Comparison of ENCODE assay signal across 9 mouse cellular contexts in genomic region chr17:29858764-29859163, GRCm38 (mm10).
DNase-seq lines count a peak whose midpoint lies in the region; ATAC-seq and TF ChIP-seq lines count a peak whose summit lies in the region.
"Had no signal": no experiment of that assay in that cellular context is flagged by ENCODE, and none has a peak within 500 bp of the region (broad histone marks: within the 10 kb centered on the region; RNA-seq: fewer than 3 reads in every experiment).

No protein-coding gene starts in this region.

- 59% methylated on average over 3 of the region's 3 CpGs for WGBS in liver, embryonic 14.5 days (ENCODE audit: insufficient replicate concordance)

- TF ChIP-seq EP300 in liver, embryonic 14.5 days (IDR thresholded peaks at IDR 0.05; ENCODE audit: low read depth), result no peak

- H3K27ac ChIP-seq in liver, embryonic 14.5 days, result peak overlapping the region; percentile 86
- H3K27ac ChIP-seq: hindbrain, embryonic 15.5 days had no signal

- H3K4me3 ChIP-seq in liver, embryonic 14.5 days (ENCODE audit: insufficient read depth in 1 of 2, low read depth in 2 of 2, low read length in 2 of 2), result no peak overlapping the region
- H3K4me3 ChIP-seq: hindbrain, embryonic 15.5 days had no signal

- peak overlapping the region; percentile 48 for H3K4me2 ChIP-seq in liver, embryonic 14.5 days (ENCODE audit: low read depth)
- H3K4me2 ChIP-seq: hindbrain, embryonic 15.5 days had no signal

- H3K4me1 ChIP-seq in liver, embryonic 14.5 days (replicated peaks; ENCODE audit: control insufficient read depth in 2 of 2, insufficient read depth in 2 of 2, low read length in 1 of 2), result peaks cover 68 to 78% of the 10 kb centered on the region in 2 experiments

- H3K36me3 ChIP-seq in liver, embryonic 14.5 days (replicated peaks; ENCODE audit: control insufficient read depth, insufficient read depth, low read depth), result no peaks in the 10 kb centered on the region
- H3K36me3 ChIP-seq: hindbrain, embryonic 15.5 days had no signal

- peak overlapping the region; percentile 11 for H3K9ac ChIP-seq in liver, embryonic 14.5 days (replicated peaks)
- H3K9ac ChIP-seq: hindbrain, embryonic 15.5 days had no signal

- peak; percentile 48 for DNase-seq in gastrocnemius, postnatal 10 days
- DNase-seq in gastrocnemius, adult 18-20 months (ENCODE audit: low spot score), result no peak
- DNase-seq in 3T3-L1 (ENCODE audit: low read depth, low spot score) (peak; percentile 58), ZHBTc4 (ENCODE audit: low read depth, low spot score) (peak; percentile 77)
- peak; percentile 56 to 62 (median 59) for DNase-seq in liver, embryonic 14.5 days (ENCODE audit: low read depth in 3 of 3, low spot score in 3 of 3)
- peak; percentile 29 to 36 for DNase-seq in thymus, postnatal 36 days
- no peak for DNase-seq in urinary bladder, postnatal 14 days (ENCODE audit: low spot score)
- no peak for DNase-seq in left cerebral cortex, adult 11 months (ENCODE audit: low spot score)

- no peaks in the 10 kb centered on the region for H3K27me3 ChIP-seq in liver, embryonic 14.5 days (ENCODE audit: control insufficient read depth, insufficient read depth, low read length)
- H3K27me3 ChIP-seq: hindbrain, embryonic 15.5 days had no signal

- no peaks in the 10 kb centered on the region for H3K9me3 ChIP-seq in liver, embryonic 14.5 days (ENCODE audit: control insufficient read depth, low read length)
- H3K9me3 ChIP-seq: hindbrain, embryonic 15.5 days had no signal

- no peak for ATAC-seq in liver, embryonic 14.5 days (ENCODE audit: insufficient read depth)

- peak; percentile 88 for TF ChIP-seq CTCF in liver, embryonic 14.5 days (IDR thresholded peaks at IDR 0.05; ENCODE audit: low read depth)

Comparison
In these comparisons a context has a peak if more than half of its experiments do, and no peak if none do; other contexts are left out.
1. DNase-seq: peak in gastrocnemius, postnatal 10 days (single experiment), 3T3-L1 (single experiment), ZHBTc4 (single experiment), liver, embryonic 14.5 days (3 of 3) and thymus, postnatal 36 days (2 of 2); none in gastrocnemius, adult 18-20 months (single experiment), urinary bladder, postnatal 14 days (single experiment) and left cerebral cortex, adult 11 months (single experiment).